Mouse (Mus musculus) myocyte (in vitro differentiated cells): ENCODE data around the gene Gpc6.

Experiments used
- CEBPB ChIP-seq: IDR thresholded peaks from 2 replicates; pipeline ENCODE4 v1.6.1; 2011; ENCODE audit warnings: mild to moderate bottlenecking, moderate library complexity; ENCODE audit not compliant: poor library complexity, insufficient read depth, severe bottlenecking
- E2F4 ChIP-seq: IDR thresholded peaks from one replicate; pipeline ENCODE4 v1.6.1; 2011; ENCODE audit warnings: mild to moderate bottlenecking, control low read depth, moderate library complexity; ENCODE audit not compliant: insufficient read depth
- MAX ChIP-seq: IDR thresholded peaks from one replicate; pipeline ENCODE4 v1.6.1; 2011; ENCODE audit warnings: low read depth, mild to moderate bottlenecking, control low read depth
- POLR2A ChIP-seq: IDR thresholded peaks from one replicate; pipeline ENCODE4 v1.6.1; 2011; ENCODE audit warnings: low read depth, mild to moderate bottlenecking, control low read depth, moderate library complexity; ENCODE audit not compliant: insufficient read length
- POLR2AphosphoS2 ChIP-seq: IDR thresholded peaks from one replicate; pipeline ENCODE4 v1.6.1; 2011; ENCODE audit warnings: low read depth, control low read depth; ENCODE audit not compliant: insufficient read length
- REST ChIP-seq: IDR thresholded peaks from one replicate; pipeline ENCODE4 v1.6.1; 2011; ENCODE audit warnings: mild to moderate bottlenecking, control low read depth, moderate library complexity; ENCODE audit not compliant: insufficient read depth, insufficient read length
- SRF ChIP-seq: IDR thresholded peaks from one replicate; pipeline ENCODE4 v1.6.1; 2011; ENCODE audit warnings: low read depth; ENCODE audit not compliant: control insufficient read depth, insufficient read length
- TCF12 ChIP-seq: IDR thresholded peaks from one replicate; pipeline ENCODE4 v1.6.1; 2011; ENCODE audit warnings: mild to moderate bottlenecking, control low read depth; ENCODE audit not compliant: poor library complexity, insufficient read depth, severe bottlenecking
- TCF3 ChIP-seq: IDR thresholded peaks from one replicate; pipeline ENCODE4 v1.6.1; 2011; ENCODE audit warnings: low read depth, control low read depth; ENCODE audit not compliant: insufficient read length

DNA sequence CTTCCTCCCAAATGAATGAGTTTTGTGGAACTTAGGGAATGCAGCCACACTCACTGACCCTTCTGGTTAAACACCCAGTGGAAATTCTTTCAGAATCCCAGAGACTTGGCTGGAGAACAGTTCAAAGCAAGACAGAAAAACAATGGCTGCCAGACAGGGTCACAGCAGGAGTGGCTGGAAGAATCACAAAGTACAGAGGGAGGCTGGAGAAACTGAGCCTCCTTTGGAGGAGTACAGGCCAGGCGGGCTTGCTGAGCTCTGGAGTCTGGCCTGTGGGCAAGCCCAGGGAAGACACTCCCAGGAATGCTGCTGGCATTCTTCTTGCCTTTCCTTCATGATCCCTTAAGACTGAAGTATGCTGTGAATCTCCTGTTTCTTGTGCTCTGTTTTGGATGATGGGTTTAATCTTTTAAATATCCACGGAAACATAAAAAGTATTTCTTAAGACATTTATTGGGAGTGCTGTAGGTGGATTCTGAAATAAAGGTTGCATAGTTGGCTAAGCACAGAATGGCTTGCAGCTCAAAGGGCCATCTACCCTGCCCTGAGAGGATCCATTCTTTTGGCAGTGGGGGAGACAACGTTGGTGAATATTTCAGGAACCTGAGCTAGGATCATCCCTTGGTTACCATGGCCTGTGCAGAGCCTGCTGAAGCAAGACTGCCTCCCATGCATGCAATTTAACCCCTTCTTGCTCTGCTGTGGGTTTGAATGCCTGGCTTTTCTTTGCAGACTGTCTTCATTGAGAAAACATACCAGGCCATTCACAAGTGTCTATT lies 342.9 kb downstream of the Gpc6 start:
- TF ChIP-seq POLR2A (no peak), POLR2AphosphoS2 (no peak), CEBPB (no peak), TCF12 (no peak), E2F4 (no peak), TCF3 (no peak), SRF (no peak), MAX (no peak), REST (no peak)
